Mouse (Mus musculus) spleen, postnatal 14 days (tissue): ENCODE measurements around the gene Olfr641.

Experiments used
- DNase-seq, 2 experiments: peaks; one replicate each; pipeline ENCODE4 v3.0.0; 2021 to 2022; ENCODE audit warnings: low spot score in 2 of 2

Gene Olfr641

DNA sequence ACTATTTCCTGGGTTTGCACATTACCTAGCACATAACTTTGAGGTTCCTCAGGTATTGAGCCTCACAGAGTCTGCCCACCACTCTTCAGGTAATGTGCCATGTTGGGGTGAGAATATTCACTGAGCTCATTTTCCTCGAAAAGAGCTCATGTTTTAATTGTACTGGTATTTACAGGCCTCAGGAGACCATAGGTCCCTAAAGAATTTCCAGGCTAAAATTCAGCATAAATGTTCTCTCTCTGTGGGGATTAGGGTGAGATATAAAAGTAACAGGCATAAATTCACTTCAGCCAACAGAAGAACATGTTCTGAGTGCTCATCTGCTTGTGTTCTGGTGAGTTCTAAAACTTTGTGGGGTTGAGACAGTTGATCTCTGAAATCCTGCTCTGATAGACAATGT, at the start of gene Olfr641:
Gene Olfr641, plus strand, starts transcription at position 301 of the 400 bp plus-strand sequence.
- no peak for DNase-seq

GRCm38 (mm10) chr7:103998446-103998845, 36.8 kb upstream of the Olfr641 start, which contains the start of gene Olfr638:
Gene Olfr638 (plus strand): TSS chr7:103998746.
- DNase-seq: no peak

- DNase-seq: no peak
These were observed 36.1 kb upstream of the Olfr641 start for GRCm38 (mm10) chr7:103999124-103999523.

GRCm38 (mm10) chr7:104017203-104017602, 18.0 kb upstream of the Olfr641 start, which contains the start of gene Olfr639:
Gene Olfr639 (minus strand): TSS chr7:104017303.
- no peak for DNase-seq

DNA sequence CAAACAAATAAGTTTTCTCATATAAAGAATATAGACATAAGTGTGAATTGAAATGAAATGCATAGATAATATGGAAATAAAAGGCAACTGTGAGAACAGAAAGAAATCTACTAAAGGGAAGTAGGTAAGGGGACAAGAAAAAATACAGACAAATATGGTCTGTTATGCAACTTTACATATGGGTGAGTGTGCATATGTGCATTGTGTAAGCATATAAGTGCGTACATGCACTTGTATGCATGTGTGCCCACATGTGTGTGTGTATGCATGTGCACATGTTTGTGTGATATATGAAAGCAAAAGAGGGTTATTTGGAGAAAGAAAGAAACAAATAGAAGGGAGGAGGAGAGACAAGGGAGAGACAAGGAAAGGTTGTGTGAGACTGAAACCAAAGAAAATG, 16.3 kb upstream of the Olfr641 start:
- no peak for DNase-seq

- no peak for DNase-seq
These were observed 13.6 kb upstream of the Olfr641 start for GRCm38 (mm10) chr7:104021651-104022050.

- DNase-seq: no peak
These were observed 9.8 kb upstream of the Olfr641 start, which contains the start of gene Olfr640 for GRCm38 (mm10) chr7:104025473-104025872. Gene Olfr640 (minus strand): TSS chr7:104025573.

DNA sequence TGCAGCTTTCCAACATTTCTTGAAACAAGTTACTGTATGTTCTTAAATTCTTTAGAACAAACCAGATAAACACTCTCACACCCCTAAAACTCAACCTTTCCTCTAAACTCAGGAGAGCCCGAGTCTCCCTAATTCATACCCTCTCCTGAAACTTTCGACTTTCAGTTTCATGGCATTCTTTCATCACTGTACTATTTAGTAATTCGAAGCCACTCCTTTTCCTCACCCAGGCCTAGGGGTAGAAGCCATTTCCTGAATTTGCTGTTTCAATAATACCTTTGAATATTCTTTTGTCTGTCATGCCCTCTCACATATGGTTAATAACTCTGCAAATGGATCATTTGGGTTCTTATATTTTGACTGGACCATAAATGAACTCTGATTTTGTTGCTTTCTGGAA, 8.3 kb upstream of the Olfr641 start:
- DNase-seq: no peak

- no peak for DNase-seq
These were observed 15.5 kb downstream of the Olfr641 start for GRCm38 (mm10) chr7:104050745-104051144.

DNA sequence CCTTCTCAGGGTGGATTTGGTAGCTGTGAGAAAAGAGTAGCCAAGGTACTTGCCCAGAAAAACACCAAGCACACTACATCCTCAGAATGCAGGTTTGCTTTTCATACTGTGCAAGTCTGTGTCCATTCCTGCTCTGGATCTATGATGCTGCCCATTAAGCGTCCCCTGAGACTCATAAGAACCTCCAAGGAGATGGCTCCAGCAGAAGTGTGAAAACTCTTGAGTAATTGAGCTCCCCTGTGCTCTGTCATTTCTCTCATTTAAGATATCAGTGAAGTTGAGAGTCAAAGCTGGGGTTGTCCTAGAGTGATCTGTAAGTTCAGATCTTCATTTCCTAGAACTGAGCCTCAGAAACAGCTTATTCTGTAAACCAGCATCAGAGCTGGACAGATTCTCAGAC, 17.3 kb downstream of the Olfr641 start, which contains the start of gene Olfr642:
Gene Olfr642, minus strand, starts transcription at position 101 of the 400 bp plus-strand sequence.
- DNase-seq: no peak

GRCm38 (mm10) chr7:104059215-104059614, 24.0 kb downstream of the Olfr641 start:
- DNase-seq: no peak

DNA sequence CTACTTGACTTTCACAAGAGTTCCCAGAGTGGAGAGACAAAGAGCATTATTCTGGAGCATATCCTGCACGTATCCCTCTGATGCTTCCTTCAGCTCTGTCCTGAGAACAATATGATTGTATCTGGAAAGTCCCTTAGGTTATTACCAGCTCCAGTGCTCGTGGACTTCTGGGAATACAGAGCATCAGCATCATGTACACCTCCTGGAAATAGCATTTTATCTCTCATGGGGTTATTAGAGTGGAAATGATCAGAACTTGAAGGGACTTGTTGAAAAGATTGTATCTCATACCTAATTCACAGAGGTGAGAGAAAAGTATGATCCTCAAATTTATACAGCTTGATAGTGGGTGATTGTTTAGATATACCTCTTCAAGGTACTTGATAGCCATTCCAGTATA, 26.1 kb downstream of the Olfr641 start, which contains the start of gene 4930516K23Rik:
Gene 4930516K23Rik, minus strand, starts transcription at position 101 of the 400 bp plus-strand sequence.
- DNase-seq: no peak

DNA sequence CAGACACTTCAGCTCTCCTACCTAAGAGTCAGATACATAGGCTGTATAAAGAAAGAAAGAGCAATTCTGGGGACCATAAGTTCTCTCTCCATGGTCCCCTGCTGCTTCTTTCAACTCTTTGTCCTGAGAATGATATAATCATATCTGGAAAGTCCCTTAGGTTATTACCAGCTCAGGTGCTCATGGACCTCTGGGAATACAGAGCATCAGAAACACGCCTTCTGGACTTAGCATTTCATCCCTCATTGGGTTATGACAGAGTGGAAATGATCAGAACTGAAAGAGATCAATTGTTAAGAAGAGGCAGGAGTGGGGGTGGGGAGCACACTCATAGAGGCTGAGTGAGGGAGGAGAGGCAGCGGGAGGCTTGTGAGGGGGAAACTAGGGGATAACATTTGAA, 36.5 kb downstream of the Olfr641 start, which contains the start of gene Olfr644:
Gene Olfr644, minus strand, starts transcription at position 101 of the 400 bp plus-strand sequence.
- no peak for DNase-seq

GRCm38 (mm10) chr7:104085365-104085764, 50.1 kb downstream of the Olfr641 start, which contains the start of gene Olfr645:
Gene Olfr645 (minus strand): TSS chr7:104085465.
- DNase-seq: no peak
